Mouse (Mus musculus): ENCODE measurements around the gene Usp24. TPM values are rescaled to one million over a fixed set of nuclear protein-coding genes. Genes with fewer than 3 reads are reported as not detected.

Usp24 gene
- total RNA-seq, 2 experiments from 2014 or later = 50.5 to 52.6 TPM

DNA sequence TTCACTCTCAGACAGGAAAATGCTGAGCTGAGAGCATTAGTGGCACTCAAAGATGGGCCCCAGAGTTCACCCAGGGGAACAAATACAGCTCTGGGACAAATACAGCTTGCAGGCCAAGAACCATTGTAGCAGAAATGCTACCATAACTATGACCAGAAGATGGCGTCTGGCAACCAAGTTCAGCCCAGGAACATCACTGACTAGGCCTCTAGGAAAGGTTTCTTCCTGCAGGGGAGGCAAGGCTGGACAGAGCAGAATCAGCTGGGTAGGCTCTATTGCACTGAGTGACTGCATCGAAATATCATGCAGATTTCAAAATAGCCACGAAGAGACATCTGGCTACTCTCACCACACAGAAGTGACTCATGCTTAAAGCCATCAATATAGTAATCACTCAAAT is 156.3 kb downstream of the Usp24 start:
- peak in 1 of 2 experiments; percentile 23 for DNase-seq
- intact Hi-C loops (cut with DNase I) = no loop called here

DNA sequence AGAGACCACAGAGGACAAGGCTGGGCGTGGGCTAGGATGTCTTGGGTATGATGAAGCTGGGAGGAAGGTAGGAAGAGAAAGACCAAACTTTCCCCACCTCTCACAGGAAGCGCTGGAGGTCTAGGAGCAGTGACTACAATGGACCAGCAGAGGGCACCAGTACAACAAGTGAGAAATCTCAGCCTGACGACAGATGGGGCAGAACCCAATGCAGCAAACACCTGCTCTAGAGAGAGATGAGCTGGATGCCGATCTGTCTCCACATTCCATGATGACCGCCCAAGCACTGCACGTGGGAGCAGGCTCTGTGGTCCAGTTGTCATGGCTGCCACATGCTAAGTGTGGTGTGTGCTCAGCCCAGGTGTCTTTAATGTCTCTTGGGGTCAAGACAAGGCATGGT is 158.2 kb downstream of the Usp24 start:
- DNase-seq = peak in 1 of 2 experiments; percentile 21
- intact Hi-C loops (cut with DNase I) = loop anchor here (1.0 kb wide), 2 partner anchors 19 to 56 kb away; no protein-coding TSS in a partner anchor

DNA sequence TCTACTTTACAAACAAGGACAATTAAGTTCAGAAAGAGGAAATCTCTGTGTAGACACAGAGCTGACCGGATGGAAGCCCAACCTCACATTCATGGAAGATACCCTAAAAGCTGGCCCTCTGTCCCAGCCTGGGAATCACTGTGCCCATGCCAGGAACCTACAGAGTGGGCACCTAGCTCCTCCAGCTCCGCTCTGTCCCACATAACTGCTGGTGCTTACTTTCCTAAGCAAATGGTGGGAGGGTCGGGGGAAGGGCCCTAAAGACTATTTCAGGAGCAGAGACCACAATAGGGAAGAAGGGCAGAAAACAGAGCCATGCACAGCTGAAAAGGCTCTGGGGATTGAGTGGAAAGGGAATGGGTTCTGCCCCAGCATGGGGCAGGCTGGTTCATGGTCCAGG is 164.5 kb downstream of the Usp24 start:
- DNase-seq = no peak
- intact Hi-C loops (cut with DNase I) = no loop called here

DNA sequence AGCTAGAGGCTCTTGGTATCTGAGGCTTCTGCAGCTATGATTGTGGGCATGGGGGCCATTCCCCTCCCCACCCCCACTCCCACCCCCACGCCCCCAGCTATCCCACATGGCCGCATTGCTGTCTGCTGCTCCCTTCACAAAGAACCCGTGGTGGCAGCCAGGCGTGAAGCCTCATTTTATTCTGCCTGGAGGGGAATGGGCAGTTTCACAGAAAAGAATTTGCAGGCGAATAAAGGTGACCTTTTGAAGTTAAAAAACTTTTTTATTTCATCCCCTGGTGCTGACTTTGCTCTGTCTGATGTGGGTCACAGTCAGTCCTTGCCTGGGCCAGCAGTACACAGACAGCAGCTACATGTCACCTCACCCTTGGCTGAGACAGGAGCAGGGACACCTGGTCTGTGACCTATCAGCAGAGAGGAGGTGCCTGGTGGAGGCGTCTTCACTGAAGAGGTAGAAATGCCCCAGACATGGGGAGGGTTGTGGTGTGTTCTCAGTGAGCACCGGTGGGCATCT is 167.3 kb downstream of the Usp24 start:
- intact Hi-C loops (cut with DNase I) = no loop called here
- DNase-seq = no peak

DNA sequence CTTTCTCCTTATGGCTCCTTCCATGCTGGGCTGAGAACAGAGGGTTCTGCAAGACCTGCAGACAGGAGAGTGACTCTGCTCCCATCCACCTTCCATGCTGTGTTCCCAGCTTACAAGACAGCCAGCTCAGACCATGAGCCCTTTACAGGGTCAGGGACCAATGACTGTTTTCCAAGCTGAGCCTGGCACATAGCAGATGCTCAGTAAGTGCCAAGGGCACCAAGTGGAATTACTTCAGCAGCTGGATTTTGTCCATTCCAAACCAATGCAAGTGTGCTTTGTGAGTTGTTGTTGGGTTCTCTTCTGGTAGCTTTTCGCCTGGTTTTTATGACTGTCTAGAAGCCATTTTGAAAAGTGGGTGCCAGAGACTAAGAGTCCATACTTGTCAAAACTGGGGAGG is 167.8 kb downstream of the Usp24 start:
- no peak for DNase-seq
- intact Hi-C loops (cut with DNase I) = no loop called here

DNA sequence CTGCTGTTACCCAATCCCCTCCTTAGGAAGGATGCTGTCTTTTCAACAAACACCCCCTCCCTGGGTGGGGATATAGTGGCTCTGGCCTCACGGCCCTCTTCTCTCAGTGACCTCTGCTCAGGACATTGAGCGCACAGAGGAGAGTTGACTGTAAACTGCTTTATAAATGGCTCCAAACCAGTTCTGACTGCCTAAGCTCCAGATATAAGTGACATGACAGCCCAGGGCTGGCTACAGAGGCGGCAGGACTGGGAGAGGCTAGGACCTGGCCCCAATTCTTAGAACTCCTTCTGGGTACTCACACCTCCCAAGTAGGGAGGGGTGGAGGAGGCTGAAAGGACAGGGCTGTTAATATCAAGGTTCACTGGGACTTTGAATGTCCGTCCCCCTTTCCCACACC is 174.6 kb downstream of the Usp24 start:
- intact Hi-C loops (cut with DNase I) = no loop called here
- peak in 1 of 2 experiments; percentile 6 for DNase-seq

Other genes starting within 250 kb of the Usp24 start
- gene Pcsk9, start 148.1 kb downstream of the Usp24 start, total RNA-seq (2021) = under 1 TPM in 1 of 2 experiments, not detected in 1; 0.08 TPM
- gene Bsnd, start 176.1 kb downstream of the Usp24 start, total RNA-seq (2021) = not detected
- 1 to 10 TPM; 1.5 to 2.3 TPM for gene Dhcr24, start 244.8 kb downstream of the Usp24 start, total RNA-seq (2021)

All from gastrocnemius, postnatal 36 days (tissue).